Mouse (Mus musculus) ES-Bruce4 (cell line): ENCODE results near the gene Tm9sf4.

Experiments used
- CTCF ChIP-seq: IDR thresholded peaks from one replicate; pipeline ENCODE4 v1.8.1; 2011; ENCODE audit warnings: low read depth, low read length
- POLR2A ChIP-seq: IDR thresholded peaks from one replicate; pipeline ENCODE4 v1.8.1; 2011; ENCODE audit warnings: low read length; ENCODE audit not compliant: insufficient read depth

DNA sequence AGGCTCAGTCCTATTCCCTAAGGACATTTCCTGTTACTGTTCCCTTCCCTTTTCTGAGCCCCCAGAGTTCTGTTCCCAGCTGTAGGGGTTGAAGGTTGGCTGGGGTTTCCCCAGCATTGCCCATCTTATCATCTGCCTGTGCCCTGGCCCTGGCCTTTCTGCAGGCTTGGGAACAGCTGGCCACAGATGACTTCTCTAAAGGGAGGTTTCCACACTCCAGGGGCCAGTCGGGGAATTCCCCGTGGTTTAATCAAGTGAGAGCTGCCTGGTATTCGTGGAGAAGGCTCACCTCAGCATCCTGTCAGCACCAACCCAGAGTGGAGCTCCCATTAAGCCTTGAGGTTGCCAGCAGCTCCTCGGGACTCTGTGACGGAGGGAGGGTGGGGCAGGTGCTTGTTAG, 37.4 kb downstream of the Tm9sf4 start:
- TF ChIP-seq CTCF = no peak
- no peak for TF ChIP-seq POLR2A
